Mouse (Mus musculus): Measurements from ENCODE around the gene Olfr458. TPM values are rescaled to one million over a fixed set of nuclear protein-coding genes. Genes with fewer than 3 reads are reported as not detected.

Gene Olfr458
- polyA plus RNA-seq (2012; rRNA removed) (not detected in 2 replicates), polyA plus RNA-seq (2014; fragmentation: Nextera tagmentation; extraction: Ambion mirVana) (not detected in 2 replicates)

DNA sequence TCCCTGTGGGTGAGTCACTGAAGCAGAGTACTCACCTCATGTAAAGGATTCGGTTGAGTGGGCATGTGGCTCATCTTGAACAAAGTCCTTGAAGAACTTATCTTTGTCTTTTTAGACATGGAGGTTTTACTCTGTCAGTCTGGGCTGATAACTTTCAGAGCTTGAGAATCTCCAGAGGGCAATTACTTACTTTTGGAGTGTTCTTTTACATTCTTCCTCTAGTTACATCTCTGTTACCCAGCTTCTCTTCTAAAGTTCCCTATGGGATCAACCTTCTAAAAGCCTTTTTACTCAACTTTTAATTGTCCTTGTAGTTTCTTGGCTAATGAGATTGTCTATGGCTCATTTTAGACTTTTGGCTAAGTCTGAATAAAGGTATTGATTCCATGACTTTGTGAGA lies at the start of gene Olfr458:
TSS of gene Olfr458 (minus strand) at position 101 of the 400 bp plus-strand sequence.
- DNase-seq (ENCODE audit: low read depth in 3 of 3, low spot score in 3 of 3): no peak
- TF ChIP-seq CTCF (IDR thresholded peaks at IDR 0.05; ENCODE audit: low read depth): no peak
- no peak for TF ChIP-seq EP300 (IDR thresholded peaks at IDR 0.05; ENCODE audit: low read depth)
- no peak for ATAC-seq (ENCODE audit: insufficient read depth)

DNA sequence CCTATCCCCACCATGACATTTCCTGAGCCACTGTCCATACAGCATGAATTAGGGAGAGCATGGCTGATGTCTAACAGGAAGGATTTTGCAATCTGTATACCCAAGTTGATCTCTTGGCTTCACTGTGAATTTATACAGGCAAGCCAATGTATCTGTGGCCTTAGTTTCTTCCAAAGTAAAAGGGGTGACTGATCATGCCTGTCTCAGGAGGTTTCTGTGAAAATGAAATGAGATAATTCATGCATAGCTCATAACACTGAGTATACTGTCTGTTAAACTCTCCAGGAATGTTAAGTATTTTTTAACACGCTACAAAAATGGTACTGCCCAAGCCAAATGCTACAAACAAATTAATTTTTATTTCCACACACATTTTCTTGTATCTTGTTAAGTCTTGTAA lies 48.5 kb upstream of the Olfr458 start:
- no peaks in the 10 kb centered on the region for H3K9me3 ChIP-seq (ENCODE audit: control insufficient read depth, low read length)
- no peak for TF ChIP-seq CTCF (IDR thresholded peaks at IDR 0.05; ENCODE audit: low read depth)
- TF ChIP-seq EP300 (IDR thresholded peaks at IDR 0.05; ENCODE audit: low read depth): no peak
- WGBS (ENCODE audit: insufficient replicate concordance): 56% methylated on average over 1 of the region's 1 CpGs
- no peak overlapping the region for H3K9ac ChIP-seq (replicated peaks)
- no peak overlapping the region for H3K4me3 ChIP-seq (ENCODE audit: insufficient read depth in 1 of 2, low read depth in 2 of 2, low read length in 2 of 2)
- H3K4me2 ChIP-seq (ENCODE audit: low read depth): no peak overlapping the region
- H3K27ac ChIP-seq: no peak overlapping the region
- H3K27me3 ChIP-seq (ENCODE audit: control insufficient read depth, insufficient read depth, low read length): no peaks in the 10 kb centered on the region
- no peak for DNase-seq (ENCODE audit: low read depth in 3 of 3, low spot score in 3 of 3)
- ATAC-seq (ENCODE audit: insufficient read depth): no peak
- no peaks in the 10 kb centered on the region for H3K36me3 ChIP-seq (replicated peaks; ENCODE audit: control insufficient read depth, insufficient read depth, low read depth)
- H3K4me1 ChIP-seq (replicated peaks; ENCODE audit: control insufficient read depth in 2 of 2, insufficient read depth in 2 of 2, low read length in 1 of 2): no peaks in the 10 kb centered on the region

More for the DNA sequence above, at the start of gene Olfr458:
- Histone ChIP-seq H3K4me3 (ENCODE audit: insufficient read depth in 1 of 2, low read depth in 2 of 2, low read length in 2 of 2) (no peak within 1 kb of the TSS), H3K27ac (no peak within 1 kb of the TSS), H3K4me1 (replicated peaks; ENCODE audit: control insufficient read depth in 2 of 2, insufficient read depth in 2 of 2, low read length in 1 of 2) (no peaks in the 10 kb centered on the region), H3K27me3 (ENCODE audit: control insufficient read depth, insufficient read depth, low read length) (no peaks in the 10 kb centered on the region), H3K36me3 (replicated peaks; ENCODE audit: control insufficient read depth, insufficient read depth, low read depth) (no peaks in the 10 kb centered on the region), H3K4me2 (ENCODE audit: low read depth) (no peak within 1 kb of the TSS), H3K9me3 (ENCODE audit: control insufficient read depth, low read length) (no peaks in the 10 kb centered on the region), H3K9ac (replicated peaks) (no peak within 1 kb of the TSS)
- WGBS (ENCODE audit: insufficient replicate concordance): 47% methylated on average over 1 of the region's 1 CpGs

DNA sequence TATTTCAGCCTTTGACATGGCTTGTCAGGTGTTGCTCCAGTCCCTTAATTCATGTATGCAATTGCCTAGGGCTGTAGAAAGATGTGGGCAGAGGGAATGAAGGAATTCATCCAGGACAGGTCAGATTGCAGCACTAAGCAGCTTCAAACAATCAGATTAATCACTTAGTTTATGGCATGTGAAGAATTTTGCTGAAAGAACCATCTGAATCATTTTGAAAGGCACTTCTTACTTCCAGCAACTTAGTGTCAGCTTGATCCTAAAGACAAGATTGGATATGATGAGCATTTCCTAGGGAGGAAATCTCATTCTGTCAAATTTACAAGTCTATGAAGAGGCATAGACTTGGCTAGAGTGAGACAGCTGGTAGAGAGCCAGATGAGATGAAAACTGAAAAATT lies 44.3 kb upstream of the Olfr458 start:
- no peaks in the 10 kb centered on the region for H3K9me3 ChIP-seq (ENCODE audit: control insufficient read depth, low read length)
- H3K27me3 ChIP-seq (ENCODE audit: control insufficient read depth, insufficient read depth, low read length): no peaks in the 10 kb centered on the region
- H3K27ac ChIP-seq: no peak overlapping the region
- no peaks in the 10 kb centered on the region for H3K4me1 ChIP-seq (replicated peaks; ENCODE audit: control insufficient read depth in 2 of 2, insufficient read depth in 2 of 2, low read length in 1 of 2)
- TF ChIP-seq CTCF (IDR thresholded peaks at IDR 0.05; ENCODE audit: low read depth) (no peak), EP300 (IDR thresholded peaks at IDR 0.05; ENCODE audit: low read depth) (no peak)
- no peak overlapping the region for H3K4me3 ChIP-seq (ENCODE audit: insufficient read depth in 1 of 2, low read depth in 2 of 2, low read length in 2 of 2)
- no peak for DNase-seq (ENCODE audit: low read depth in 3 of 3, low spot score in 3 of 3)
- no peak for ATAC-seq (ENCODE audit: insufficient read depth)
- no peak overlapping the region for H3K4me2 ChIP-seq (ENCODE audit: low read depth)
- H3K36me3 ChIP-seq (replicated peaks; ENCODE audit: control insufficient read depth, insufficient read depth, low read depth): no peaks in the 10 kb centered on the region
- H3K9ac ChIP-seq (replicated peaks): no peak overlapping the region

DNA sequence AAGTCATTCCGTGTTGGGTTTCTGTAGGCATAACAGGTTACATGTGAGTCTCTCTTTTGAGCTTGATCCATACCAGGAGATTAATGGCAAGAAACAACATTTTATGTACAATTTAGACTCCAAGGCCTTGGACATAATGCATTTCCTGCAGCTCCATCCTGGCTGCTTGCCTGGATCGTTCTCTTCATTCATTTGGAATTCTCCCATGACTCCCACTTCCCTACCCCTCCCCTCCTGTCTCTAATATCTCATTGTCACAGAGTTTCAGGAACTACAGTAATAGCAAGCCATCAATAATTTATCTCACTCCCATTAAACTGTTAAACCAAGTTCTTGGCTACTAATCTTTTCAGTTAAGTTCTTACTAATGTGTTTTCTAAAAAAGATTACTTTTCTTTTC lies 38.5 kb upstream of the Olfr458 start:
- ATAC-seq (ENCODE audit: insufficient read depth) (no peak), DNase-seq (ENCODE audit: low read depth in 3 of 3, low spot score in 3 of 3) (no peak)
- Histone ChIP-seq H3K27ac (no peak overlapping the region), H3K9me3 (ENCODE audit: control insufficient read depth, low read length) (no peaks in the 10 kb centered on the region), H3K4me1 (replicated peaks; ENCODE audit: control insufficient read depth in 2 of 2, insufficient read depth in 2 of 2, low read length in 1 of 2) (no peaks in the 10 kb centered on the region), H3K36me3 (replicated peaks; ENCODE audit: control insufficient read depth, insufficient read depth, low read depth) (no peaks in the 10 kb centered on the region), H3K4me2 (ENCODE audit: low read depth) (no peak overlapping the region), H3K9ac (replicated peaks) (no peak overlapping the region), H3K27me3 (ENCODE audit: control insufficient read depth, insufficient read depth, low read length) (no peaks in the 10 kb centered on the region), H3K4me3 (ENCODE audit: insufficient read depth in 1 of 2, low read depth in 2 of 2, low read length in 2 of 2) (no peak overlapping the region)
- 78% methylated on average over 2 of the region's 2 CpGs for WGBS (ENCODE audit: insufficient replicate concordance)
- TF ChIP-seq EP300 (IDR thresholded peaks at IDR 0.05; ENCODE audit: low read depth): no peak
- no peak for TF ChIP-seq CTCF (IDR thresholded peaks at IDR 0.05; ENCODE audit: low read depth)

DNA sequence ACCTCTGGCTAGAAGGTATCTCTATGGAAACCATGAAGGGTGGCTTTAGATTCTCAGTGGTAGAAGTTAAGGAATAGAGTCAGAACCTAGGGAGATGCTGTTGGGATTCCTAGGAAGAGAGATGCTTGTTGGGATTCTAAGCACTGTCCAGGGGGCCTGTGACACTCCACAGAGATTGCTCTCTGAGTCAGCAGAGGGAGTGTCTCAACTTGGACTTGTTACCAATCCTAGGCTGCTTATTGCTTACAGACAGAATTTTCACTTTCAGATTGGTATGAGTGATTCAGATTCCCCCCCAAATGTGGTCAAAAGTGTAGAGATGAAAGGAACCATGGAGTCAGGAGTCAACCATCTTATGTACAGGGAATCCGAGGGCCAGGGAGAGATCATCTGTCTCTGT lies 24.7 kb upstream of the Olfr458 start:
- H3K9ac ChIP-seq (replicated peaks): no peak overlapping the region
- H3K4me2 ChIP-seq (ENCODE audit: low read depth): no peak overlapping the region
- DNase-seq (ENCODE audit: low read depth in 3 of 3, low spot score in 3 of 3): no peak
- H3K27me3 ChIP-seq (ENCODE audit: control insufficient read depth, insufficient read depth, low read length): no peaks in the 10 kb centered on the region
- WGBS (ENCODE audit: insufficient replicate concordance): 38% methylated on average over 1 of the region's 1 CpGs
- TF ChIP-seq EP300 (IDR thresholded peaks at IDR 0.05; ENCODE audit: low read depth) (no peak), CTCF (IDR thresholded peaks at IDR 0.05; ENCODE audit: low read depth) (no peak)
- no peaks in the 10 kb centered on the region for H3K36me3 ChIP-seq (replicated peaks; ENCODE audit: control insufficient read depth, insufficient read depth, low read depth)
- H3K4me1 ChIP-seq (replicated peaks; ENCODE audit: control insufficient read depth in 2 of 2, insufficient read depth in 2 of 2, low read length in 1 of 2): no peaks in the 10 kb centered on the region
- ATAC-seq (ENCODE audit: insufficient read depth): no peak
- H3K4me3 ChIP-seq (ENCODE audit: insufficient read depth in 1 of 2, low read depth in 2 of 2, low read length in 2 of 2): no peak overlapping the region
- no peaks in the 10 kb centered on the region for H3K9me3 ChIP-seq (ENCODE audit: control insufficient read depth, low read length)
- no peak overlapping the region for H3K27ac ChIP-seq
